Mouse (Mus musculus): ENCODE data around the gene Txndc9. TPM values are rescaled to one million over a fixed set of nuclear protein-coding genes. Genes with fewer than 3 reads are reported as not detected.

Gene Txndc9
- polyA plus RNA-seq, 1 experiment: 4.0 TPM

GRCm38 (mm10) chr1:38012509-38012908 lies 14.8 kb upstream of the Txndc9 start:
- Histone ChIP-seq H3K4me3 (ENCODE audit: low read depth, low read length) (no peak overlapping the region), H3K4me1 (ENCODE audit: control insufficient read depth, insufficient read depth, insufficient read length, low read length) (peaks cover 2% of the 10 kb centered on the region; the same call in 1 of the 2 replicates), H3K27me3 (ENCODE audit: control insufficient read depth, insufficient read depth, low read length) (no peaks in the 10 kb centered on the region), H3K36me3 (ENCODE audit: control insufficient read depth, insufficient read depth, low read length) (no peaks in the 10 kb centered on the region), H3K27ac (ENCODE audit: insufficient read depth, low read depth, low read length) (0 out of 2 replicates have a peak overlapping the region, but pooled peaks have one; percentile 9)
- TF ChIP-seq POLR2A (IDR thresholded peaks at IDR 0.05; ENCODE audit: low read depth, low read length): no peak
- TF ChIP-seq CTCF (IDR thresholded peaks at IDR 0.05; ENCODE audit: extremely low read depth, insufficient read length, insufficient replicate concordance, low read depth, low read length): no peak

GRCm38 (mm10) chr1:38012104-38012503 lies 14.4 kb upstream of the Txndc9 start:
- Histone ChIP-seq H3K4me1 (ENCODE audit: control insufficient read depth, insufficient read depth, insufficient read length, low read length) (peaks cover 2% of the 10 kb centered on the region; the same call in 1 of the 2 replicates), H3K36me3 (ENCODE audit: control insufficient read depth, insufficient read depth, low read length) (no peaks in the 10 kb centered on the region), H3K4me3 (ENCODE audit: low read depth, low read length) (no peak overlapping the region), H3K27me3 (ENCODE audit: control insufficient read depth, insufficient read depth, low read length) (no peaks in the 10 kb centered on the region), H3K27ac (ENCODE audit: insufficient read depth, low read depth, low read length) (no peak overlapping the region)
- 81% methylated on average over 3 of the region's 3 CpGs for WGBS
- TF ChIP-seq CTCF (IDR thresholded peaks at IDR 0.05; ENCODE audit: extremely low read depth, insufficient read length, insufficient replicate concordance, low read depth, low read length) (no peak), POLR2A (IDR thresholded peaks at IDR 0.05; ENCODE audit: low read depth, low read length) (no peak)

- no peak overlapping the region for H3K27ac ChIP-seq (ENCODE audit: insufficient read depth, low read depth, low read length)
- no peak for TF ChIP-seq POLR2A (IDR thresholded peaks at IDR 0.05; ENCODE audit: low read depth, low read length)
- TF ChIP-seq CTCF (IDR thresholded peaks at IDR 0.05; ENCODE audit: extremely low read depth, insufficient read length, insufficient replicate concordance, low read depth, low read length): no peak
- peaks cover 2% of the 10 kb centered on the region; the same call in 1 of the 2 replicates for H3K4me1 ChIP-seq (ENCODE audit: control insufficient read depth, insufficient read depth, insufficient read length, low read length)
- H3K4me3 ChIP-seq (ENCODE audit: low read depth, low read length): no peak overlapping the region
- no peaks in the 10 kb centered on the region for H3K36me3 ChIP-seq (ENCODE audit: control insufficient read depth, insufficient read depth, low read length)
- WGBS: 74% methylated on average over 6 of the region's 6 CpGs
- H3K27me3 ChIP-seq (ENCODE audit: control insufficient read depth, insufficient read depth, low read length): no peaks in the 10 kb centered on the region
Measured at GRCm38 (mm10) chr1:38011647-38012046, 14.0 kb upstream of the Txndc9 start.

GRCm38 (mm10) chr1:38006741-38007140 lies 9.0 kb upstream of the Txndc9 start:
- Histone ChIP-seq H3K4me1 (ENCODE audit: control insufficient read depth, insufficient read depth, insufficient read length, low read length) (peaks cover 2% of the 10 kb centered on the region; the same call in 1 of the 2 replicates), H3K27ac (ENCODE audit: insufficient read depth, low read depth, low read length) (no peak overlapping the region), H3K36me3 (ENCODE audit: control insufficient read depth, insufficient read depth, low read length) (no peaks in the 10 kb centered on the region), H3K4me3 (ENCODE audit: low read depth, low read length) (no peak overlapping the region), H3K27me3 (ENCODE audit: control insufficient read depth, insufficient read depth, low read length) (no peaks in the 10 kb centered on the region)
- no peak for TF ChIP-seq POLR2A (IDR thresholded peaks at IDR 0.05; ENCODE audit: low read depth, low read length)
- no peak for TF ChIP-seq CTCF (IDR thresholded peaks at IDR 0.05; ENCODE audit: extremely low read depth, insufficient read length, insufficient replicate concordance, low read depth, low read length)
- 63% methylated on average over 3 of the region's 3 CpGs for WGBS

GRCm38 (mm10) chr1:38003046-38003445 lies 5.4 kb upstream of the Txndc9 start:
- Histone ChIP-seq H3K27ac (ENCODE audit: insufficient read depth, low read depth, low read length) (no peak overlapping the region), H3K4me3 (ENCODE audit: low read depth, low read length) (no peak overlapping the region), H3K4me1 (ENCODE audit: control insufficient read depth, insufficient read depth, insufficient read length, low read length) (no peaks in the 10 kb centered on the region), H3K36me3 (ENCODE audit: control insufficient read depth, insufficient read depth, low read length) (no peaks in the 10 kb centered on the region), H3K27me3 (ENCODE audit: control insufficient read depth, insufficient read depth, low read length) (no peaks in the 10 kb centered on the region)
- WGBS: 30% methylated on average over 3 of the region's 3 CpGs
- no peak for TF ChIP-seq CTCF (IDR thresholded peaks at IDR 0.05; ENCODE audit: extremely low read depth, insufficient read length, insufficient replicate concordance, low read depth, low read length)
- no peak for TF ChIP-seq POLR2A (IDR thresholded peaks at IDR 0.05; ENCODE audit: low read depth, low read length)

GRCm38 (mm10) chr1:38001956-38002355 lies 4.3 kb upstream of the Txndc9 start:
- Histone ChIP-seq H3K4me1 (ENCODE audit: control insufficient read depth, insufficient read depth, insufficient read length, low read length) (no peaks in the 10 kb centered on the region), H3K27me3 (ENCODE audit: control insufficient read depth, insufficient read depth, low read length) (no peaks in the 10 kb centered on the region), H3K4me3 (ENCODE audit: low read depth, low read length) (no peak overlapping the region), H3K36me3 (ENCODE audit: control insufficient read depth, insufficient read depth, low read length) (no peaks in the 10 kb centered on the region), H3K27ac (ENCODE audit: insufficient read depth, low read depth, low read length) (no peak overlapping the region)
- WGBS: 89% methylated on average over 9 of the region's 9 CpGs
- TF ChIP-seq POLR2A (IDR thresholded peaks at IDR 0.05; ENCODE audit: low read depth, low read length) (no peak), CTCF (IDR thresholded peaks at IDR 0.05; ENCODE audit: extremely low read depth, insufficient read length, insufficient replicate concordance, low read depth, low read length) (no peak)

GRCm38 (mm10) chr1:38000844-38001243 lies 3.2 kb upstream of the Txndc9 start:
- Histone ChIP-seq H3K4me1 (ENCODE audit: control insufficient read depth, insufficient read depth, insufficient read length, low read length) (no peaks in the 10 kb centered on the region), H3K27me3 (ENCODE audit: control insufficient read depth, insufficient read depth, low read length) (no peaks in the 10 kb centered on the region), H3K27ac (ENCODE audit: insufficient read depth, low read depth, low read length) (no peak overlapping the region), H3K4me3 (ENCODE audit: low read depth, low read length) (no peak overlapping the region), H3K36me3 (ENCODE audit: control insufficient read depth, insufficient read depth, low read length) (no peaks in the 10 kb centered on the region)
- WGBS: 91% methylated on average over 8 of the region's 8 CpGs
- TF ChIP-seq CTCF (IDR thresholded peaks at IDR 0.05; ENCODE audit: extremely low read depth, insufficient read length, insufficient replicate concordance, low read depth, low read length): no peak
- TF ChIP-seq POLR2A (IDR thresholded peaks at IDR 0.05; ENCODE audit: low read depth, low read length): no peak
